Mouse (Mus musculus): Measurements from ENCODE around the gene Dpysl5.

The Dpysl5 gene

GRCm38 (mm10) chr5:30709744-30710383, 1.5 kb upstream of the Dpysl5 start:
- DNase-seq, result peak; percentile 92

- no peak for DNase-seq
These were observed 878 bp upstream of the Dpysl5 start for GRCm38 (mm10) chr5:30710486-30710885.

- DNase-seq, result no peak
These were observed 632 bp downstream of the Dpysl5 start for GRCm38 (mm10) chr5:30712002-30712390.

- peak; percentile 75 for DNase-seq
These were observed 1.3 kb downstream of the Dpysl5 start for GRCm38 (mm10) chr5:30712441-30713298.

GRCm38 (mm10) chr5:30713299-30713675, 1.9 kb downstream of the Dpysl5 start:
- peak; percentile 69 for DNase-seq

GRCm38 (mm10) chr5:30713691-30714090, 2.3 kb downstream of the Dpysl5 start:
- no peak for DNase-seq

GRCm38 (mm10) chr5:30716311-30716710, 4.9 kb downstream of the Dpysl5 start:
- no peak for DNase-seq

GRCm38 (mm10) chr5:30717506-30717905, 6.1 kb downstream of the Dpysl5 start:
- no peak for DNase-seq

GRCm38 (mm10) chr5:30717991-30718703, 6.8 kb downstream of the Dpysl5 start:
- DNase-seq, result peak; percentile 55

GRCm38 (mm10) chr5:30721935-30722334, 10.6 kb downstream of the Dpysl5 start:
- no peak for DNase-seq

GRCm38 (mm10) chr5:30726151-30726693, 14.9 kb downstream of the Dpysl5 start:
- DNase-seq, result no peak

- no peak for DNase-seq
These were observed 21.1 kb downstream of the Dpysl5 start for GRCm38 (mm10) chr5:30732511-30732910.

- no peak for DNase-seq
These were observed 23.3 kb downstream of the Dpysl5 start for GRCm38 (mm10) chr5:30734666-30735065.

- DNase-seq, result peak; percentile 27
These were observed 26.9 kb downstream of the Dpysl5 start for GRCm38 (mm10) chr5:30738127-30738828.

GRCm38 (mm10) chr5:30739595-30739994, 28.2 kb downstream of the Dpysl5 start:
- no peak for DNase-seq

GRCm38 (mm10) chr5:30749582-30750311, 38.4 kb downstream of the Dpysl5 start:
- no peak for DNase-seq

- DNase-seq, result no peak
These were observed 39.7 kb downstream of the Dpysl5 start for GRCm38 (mm10) chr5:30751071-30751470.

- no peak for DNase-seq
These were observed 41.8 kb downstream of the Dpysl5 start for GRCm38 (mm10) chr5:30753128-30753527.

- DNase-seq, result no peak
These were observed 43.9 kb downstream of the Dpysl5 start for GRCm38 (mm10) chr5:30755215-30755614.

GRCm38 (mm10) chr5:30762815-30763510, 51.6 kb downstream of the Dpysl5 start:
- peak; percentile 64 for DNase-seq

- DNase-seq, result peak; percentile 17
These were observed 52.1 kb downstream of the Dpysl5 start for GRCm38 (mm10) chr5:30763511-30763830.
